Mouse (Mus musculus) MEL (cell line): ENCODE results near the gene Smpd3.
A peak's percentile ranks its signal among the peaks of the same experiment; 100 is the strongest.

Source experiments
- CTCF ChIP-seq, 3 experiments: IDR thresholded peaks in 2 of 3; conservative IDR thresholded peaks in 1 of 3; 2 replicates each; pipeline ENCODE4 v1.5.1; 2011 to 2012; ENCODE audit warnings: low read length in 3 of 3, low read depth in 2 of 3, mild to moderate bottlenecking in 2 of 3, improper control_type of control experiment in 1 of 3, inconsistent platforms in 1 of 3, mixed read lengths in 1 of 3, moderate library complexity in 1 of 3; ENCODE audit not compliant: control insufficient read depth in 1 of 3, insufficient read depth in 1 of 3, poor library complexity in 1 of 3, severe bottlenecking in 1 of 3
- MAX ChIP-seq: IDR thresholded peaks from 2 replicates; pipeline ENCODE4 v1.6.1; 2011; ENCODE audit warnings: low read length, improper control_type of control experiment
- MYC ChIP-seq: IDR thresholded peaks from 2 replicates; pipeline ENCODE4 v1.6.1; 2011; ENCODE audit warnings: low read depth, mild to moderate bottlenecking, low read length, improper control_type of control experiment, moderate library complexity
- POLR2A ChIP-seq, 2 experiments: IDR thresholded peaks; 2 replicates each; pipeline ENCODE4 v1.6.1; 2011 to 2012; ENCODE audit warnings: low read length in 2 of 2, mild to moderate bottlenecking in 2 of 2, control low read depth in 1 of 2, improper control_type of control experiment in 1 of 2, low read depth in 1 of 2, moderate library complexity in 1 of 2; ENCODE audit not compliant: control insufficient read depth in 1 of 2, insufficient read depth in 1 of 2, poor library complexity in 1 of 2
- POLR2AphosphoS5 ChIP-seq: IDR thresholded peaks from 2 replicates; pipeline ENCODE4 v1.6.1; 2012; ENCODE audit warnings: low read depth, borderline replicate concordance, mild to moderate bottlenecking, inconsistent platforms, low read length, moderate library complexity, mixed read lengths
- SMC3 ChIP-seq: IDR thresholded peaks from 2 replicates; pipeline ENCODE4 v1.6.1; 2011; ENCODE audit warnings: low read depth, low read length, improper control_type of control experiment
- TAL1 ChIP-seq: IDR thresholded peaks from 2 replicates; pipeline ENCODE4 v1.6.1; 2012; ENCODE audit warnings: mild to moderate bottlenecking, inconsistent platforms, low read length, moderate library complexity, mixed read lengths
- UBTF ChIP-seq: IDR thresholded peaks from 2 replicates; pipeline ENCODE4 v1.6.1; 2012; ENCODE audit warnings: low read depth, mild to moderate bottlenecking, inconsistent platforms, low read length, improper control_type of control experiment, moderate library complexity, borderline replicate concordance; ENCODE audit not compliant: insufficient read depth

GRCm38 (mm10) chr8:106258169-106258568 is 79.6 kb downstream of the Smpd3 start:
- TF ChIP-seq SMC3: peak; percentile 56; the same call in 1 of the 2 replicates
- peak; percentile 65 to 73 (median 66); a peak in 5 of 6 replicates for TF ChIP-seq CTCF (IDR thresholded peaks at IDR 0.05 in 2 of 3, conservative IDR thresholded peaks at IDR 0.05 in 1 of 3; ENCODE audit: control insufficient read depth in 1 of 3, insufficient read depth in 1 of 3, low read depth in 2 of 3, low read length in 3 of 3, poor library complexity in 1 of 3, severe bottlenecking in 1 of 3)
- no peak for TF ChIP-seq MYC
- TF ChIP-seq POLR2AphosphoS5: no peak
- TF ChIP-seq POLR2A (IDR thresholded peaks at IDR 0.05; ENCODE audit: control insufficient read depth in 1 of 2, insufficient read depth in 1 of 2, low read depth in 1 of 2, low read length in 2 of 2, poor library complexity in 1 of 2): no peak
- TF ChIP-seq UBTF: no peak
- no peak for TF ChIP-seq TAL1
- TF ChIP-seq MAX: no peak
